Mouse (Mus musculus): ENCODE data around the gene Faf1. TPM values are rescaled to one million over a fixed set of nuclear protein-coding genes. Genes with fewer than 3 reads are reported as not detected.

Gene Faf1
- polyA plus RNA-seq, 1 experiment from 2014 or later: 33.9 TPM

DNA sequence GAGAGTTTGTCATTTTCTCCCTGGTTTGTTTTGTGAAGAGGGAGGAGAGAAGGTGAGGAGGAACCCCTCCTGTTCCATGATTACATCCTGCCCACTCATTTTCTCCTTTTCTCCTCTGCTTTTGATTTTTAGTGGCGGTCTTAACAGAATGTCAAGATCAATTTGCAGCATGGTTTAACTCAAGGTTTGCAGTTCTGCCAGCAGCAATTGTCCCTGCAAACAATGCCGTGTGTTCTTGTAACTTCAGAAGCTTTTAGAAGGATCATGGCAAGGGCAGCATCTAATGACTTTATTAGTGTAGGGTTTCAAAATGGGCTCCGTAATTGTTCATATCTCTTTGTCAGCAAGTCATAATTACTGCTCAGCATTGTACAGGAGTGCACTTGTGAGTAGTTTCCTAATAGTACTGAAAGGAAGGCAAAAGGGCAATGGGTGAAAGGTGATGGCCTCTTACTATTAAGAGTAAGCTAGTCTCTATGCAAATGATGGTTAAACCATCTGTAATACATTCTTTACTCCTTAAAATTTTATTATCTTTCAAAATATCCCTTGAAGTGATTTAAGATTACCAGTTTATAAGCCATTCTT lies 192.6 kb downstream of the Faf1 start:
- Histone ChIP-seq H3K4me3 (ENCODE audit: low read depth, low read length) (no peak overlapping the region), H3K9ac (ENCODE audit: low read length) (no peak overlapping the region), H3K27ac (replicated peaks; ENCODE audit: low read depth, low read length) (no peak overlapping the region), H3K36me3 (ENCODE audit: control insufficient read depth, insufficient read depth, low read length) (no peaks in the 10 kb centered on the region), H3K4me2 (ENCODE audit: low read depth, severe bottlenecking) (no peak overlapping the region), H3K4me1 (ENCODE audit: control insufficient read depth, insufficient read depth, low read length) (0 out of 2 replicates have a peak, but pooled peaks cover 2% of the 10 kb centered on the region), H3K9me3 (ENCODE audit: control insufficient read depth, low read length) (no peaks in the 10 kb centered on the region), H3K27me3 (ENCODE audit: control insufficient read depth, insufficient read depth, low read length) (no peaks in the 10 kb centered on the region)
- ATAC-seq (ENCODE audit: insufficient number of reproducible peaks, low FRiP score, low TSS enrichment, low read depth) (no peak), DNase-seq (ENCODE audit: low spot score) (no peak)
- WGBS: 17% methylated on average over 3 of the region's 3 CpGs

GRCm38 (mm10) chr4:109884333-109884732 lies 207.9 kb downstream of the Faf1 start:
- no peaks in the 10 kb centered on the region for H3K9me3 ChIP-seq (ENCODE audit: control insufficient read depth, low read length)
- ATAC-seq (ENCODE audit: insufficient number of reproducible peaks, low FRiP score, low TSS enrichment, low read depth) (peak; percentile 51; the same call in 1 of the 2 replicates), DNase-seq (ENCODE audit: low spot score) (no peak)
- H3K4me3 ChIP-seq (ENCODE audit: low read depth, low read length): no peak overlapping the region
- H3K36me3 ChIP-seq (ENCODE audit: control insufficient read depth, insufficient read depth, low read length): no peaks in the 10 kb centered on the region
- no peak overlapping the region for H3K27ac ChIP-seq (replicated peaks; ENCODE audit: low read depth, low read length)
- WGBS: 51% methylated on average over 4 of the region's 4 CpGs
- no peak overlapping the region for H3K4me2 ChIP-seq (ENCODE audit: low read depth, severe bottlenecking)
- H3K4me1 ChIP-seq (ENCODE audit: control insufficient read depth, insufficient read depth, low read length): peaks cover 4% of the 10 kb centered on the region; the same call in 1 of the 2 replicates
- no peaks in the 10 kb centered on the region for H3K27me3 ChIP-seq (ENCODE audit: control insufficient read depth, insufficient read depth, low read length)
- no peak overlapping the region for H3K9ac ChIP-seq (ENCODE audit: low read length)

DNA sequence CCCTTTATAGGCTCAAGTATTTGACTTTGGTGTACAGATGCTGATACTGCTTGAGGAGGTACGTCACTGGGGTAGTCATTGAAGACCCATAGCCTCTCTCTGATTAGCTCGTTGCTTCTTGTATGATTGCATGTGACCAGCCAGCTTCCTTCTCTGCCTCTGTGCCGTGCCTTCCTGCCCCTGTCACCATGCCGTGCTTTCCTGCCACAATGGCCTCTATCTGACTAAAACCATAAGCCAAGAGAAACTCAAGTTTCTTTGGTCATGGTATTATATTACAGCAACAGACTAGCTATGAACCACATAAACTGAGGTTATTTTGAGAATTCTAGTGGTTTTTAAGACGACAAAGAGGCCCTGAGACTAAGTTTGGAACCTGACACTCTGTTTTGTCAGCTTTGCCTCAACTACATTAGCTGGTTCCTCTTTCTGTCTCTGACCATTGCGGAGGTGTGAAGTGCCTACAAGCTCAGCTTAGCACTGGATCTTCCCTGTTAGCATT lies 211.5 kb downstream of the Faf1 start:
- ATAC-seq (ENCODE audit: insufficient number of reproducible peaks, low FRiP score, low TSS enrichment, low read depth): no peak
- Histone ChIP-seq H3K27me3 (ENCODE audit: control insufficient read depth, insufficient read depth, low read length) (no peaks in the 10 kb centered on the region), H3K27ac (replicated peaks; ENCODE audit: low read depth, low read length) (no peak overlapping the region), H3K36me3 (ENCODE audit: control insufficient read depth, insufficient read depth, low read length) (0 out of 2 replicates have a peak, but pooled peaks cover 2% of the 10 kb centered on the region), H3K4me2 (ENCODE audit: low read depth, severe bottlenecking) (no peak overlapping the region), H3K9ac (ENCODE audit: low read length) (no peak overlapping the region), H3K9me3 (ENCODE audit: control insufficient read depth, low read length) (no peaks in the 10 kb centered on the region), H3K4me1 (ENCODE audit: control insufficient read depth, insufficient read depth, low read length) (peaks cover 4% of the 10 kb centered on the region; the same call in 1 of the 2 replicates), H3K4me3 (ENCODE audit: low read depth, low read length) (no peak overlapping the region)
- DNase-seq (ENCODE audit: low spot score): no peak
- WGBS: 88% methylated on average over 6 of the region's 6 CpGs

GRCm38 (mm10) chr4:109897810-109898566 lies 221.6 kb downstream of the Faf1 start:
- WGBS: 91% methylated on average over 6 of the region's 6 CpGs
- Histone ChIP-seq H3K4me1 (ENCODE audit: control insufficient read depth, insufficient read depth, low read length) (no peaks in the 10 kb centered on the region), H3K4me2 (ENCODE audit: low read depth, severe bottlenecking) (no peak overlapping the region), H3K4me3 (ENCODE audit: low read depth, low read length) (no peak overlapping the region), H3K27ac (replicated peaks; ENCODE audit: low read depth, low read length) (no peak overlapping the region), H3K9ac (ENCODE audit: low read length) (no peak overlapping the region), H3K36me3 (ENCODE audit: control insufficient read depth, insufficient read depth, low read length) (no peaks in the 10 kb centered on the region), H3K9me3 (ENCODE audit: control insufficient read depth, low read length) (no peaks in the 10 kb centered on the region), H3K27me3 (ENCODE audit: control insufficient read depth, insufficient read depth, low read length) (no peaks in the 10 kb centered on the region)
- DNase-seq (ENCODE audit: low spot score): no peak
- no peak for ATAC-seq (ENCODE audit: insufficient number of reproducible peaks, low FRiP score, low TSS enrichment, low read depth)

DNA sequence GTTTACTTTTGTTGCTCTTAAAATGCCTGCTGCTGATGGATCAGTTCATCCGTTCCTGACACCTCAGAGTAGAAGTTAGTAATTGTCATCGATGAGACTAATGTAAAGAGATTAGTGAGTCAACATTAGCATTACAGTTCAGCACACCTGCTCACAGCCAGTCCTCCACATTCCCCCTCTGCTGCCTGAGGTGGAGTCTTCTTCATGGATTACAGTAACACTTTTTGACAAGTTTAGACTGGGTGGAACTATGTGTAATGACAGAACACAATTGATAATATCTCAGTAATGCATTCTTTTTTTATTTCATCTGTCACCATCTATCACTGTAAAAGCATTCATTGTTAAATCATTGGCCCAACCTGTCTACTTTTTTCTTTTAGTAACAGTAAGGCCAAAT lies 224.7 kb downstream of the Faf1 start:
- DNase-seq (ENCODE audit: low spot score) (no peak), ATAC-seq (ENCODE audit: insufficient number of reproducible peaks, low FRiP score, low TSS enrichment, low read depth) (no peak)
- Histone ChIP-seq H3K4me2 (ENCODE audit: low read depth, severe bottlenecking) (no peak overlapping the region), H3K4me3 (ENCODE audit: low read depth, low read length) (no peak overlapping the region), H3K9me3 (ENCODE audit: control insufficient read depth, low read length) (no peaks in the 10 kb centered on the region), H3K4me1 (ENCODE audit: control insufficient read depth, insufficient read depth, low read length) (no peaks in the 10 kb centered on the region), H3K36me3 (ENCODE audit: control insufficient read depth, insufficient read depth, low read length) (no peaks in the 10 kb centered on the region), H3K27ac (replicated peaks; ENCODE audit: low read depth, low read length) (no peak overlapping the region), H3K9ac (ENCODE audit: low read length) (no peak overlapping the region), H3K27me3 (ENCODE audit: control insufficient read depth, insufficient read depth, low read length) (no peaks in the 10 kb centered on the region)
- 84% methylated on average over 2 of the region's 2 CpGs for WGBS

- WGBS: 96% methylated on average over 3 of the region's 3 CpGs
Observed at GRCm38 (mm10) chr4:109904487-109904886, 228.1 kb downstream of the Faf1 start.

DNA sequence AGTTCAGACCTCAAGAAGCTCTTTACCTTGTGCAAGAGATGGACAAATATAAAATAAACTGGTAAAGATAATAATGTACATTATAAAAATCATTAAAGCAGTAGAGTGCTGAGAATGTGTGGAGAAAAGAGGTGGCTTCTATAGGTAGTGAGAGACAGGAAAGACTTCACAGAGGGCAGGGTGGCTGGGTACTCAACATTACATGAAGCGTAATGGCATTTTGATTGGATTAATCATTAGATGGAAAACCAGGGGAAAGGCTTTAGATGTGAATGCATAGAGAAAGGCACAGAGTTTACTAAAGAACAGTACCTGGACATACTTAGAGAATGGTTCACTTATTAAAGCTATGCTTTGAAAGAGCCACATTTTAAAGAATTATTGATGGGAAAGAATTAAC lies 252.7 kb downstream of the Faf1 start:
- no peaks in the 10 kb centered on the region for H3K9me3 ChIP-seq (ENCODE audit: control insufficient read depth, low read length)
- H3K4me2 ChIP-seq (ENCODE audit: low read depth, severe bottlenecking): no peak overlapping the region
- no peaks in the 10 kb centered on the region for H3K36me3 ChIP-seq (ENCODE audit: control insufficient read depth, insufficient read depth, low read length)
- no peak overlapping the region for H3K4me3 ChIP-seq (ENCODE audit: low read depth, low read length)
- H3K27ac ChIP-seq (replicated peaks; ENCODE audit: low read depth, low read length): no peak overlapping the region
- ATAC-seq (ENCODE audit: insufficient number of reproducible peaks, low FRiP score, low TSS enrichment, low read depth) (no peak), DNase-seq (ENCODE audit: low spot score) (no peak)
- 97% methylated on average over 1 of the region's 1 CpGs for WGBS
- H3K27me3 ChIP-seq (ENCODE audit: control insufficient read depth, insufficient read depth, low read length): no peaks in the 10 kb centered on the region
- no peak overlapping the region for H3K9ac ChIP-seq (ENCODE audit: low read length)
- H3K4me1 ChIP-seq (ENCODE audit: control insufficient read depth, insufficient read depth, low read length): no peaks in the 10 kb centered on the region

More at GRCm38 (mm10) chr4:109904487-109904886, 228.1 kb downstream of the Faf1 start:
- ATAC-seq (ENCODE audit: insufficient number of reproducible peaks, low FRiP score, low TSS enrichment, low read depth): no peak
- Histone ChIP-seq H3K27me3 (ENCODE audit: control insufficient read depth, insufficient read depth, low read length) (no peaks in the 10 kb centered on the region), H3K9ac (ENCODE audit: low read length) (no peak overlapping the region), H3K4me3 (ENCODE audit: low read depth, low read length) (no peak overlapping the region), H3K4me1 (ENCODE audit: control insufficient read depth, insufficient read depth, low read length) (no peaks in the 10 kb centered on the region), H3K36me3 (ENCODE audit: control insufficient read depth, insufficient read depth, low read length) (no peaks in the 10 kb centered on the region), H3K4me2 (ENCODE audit: low read depth, severe bottlenecking) (no peak overlapping the region), H3K27ac (replicated peaks; ENCODE audit: low read depth, low read length) (no peak overlapping the region), H3K9me3 (ENCODE audit: control insufficient read depth, low read length) (no peaks in the 10 kb centered on the region)
- no peak for DNase-seq (ENCODE audit: low spot score)

DNA sequence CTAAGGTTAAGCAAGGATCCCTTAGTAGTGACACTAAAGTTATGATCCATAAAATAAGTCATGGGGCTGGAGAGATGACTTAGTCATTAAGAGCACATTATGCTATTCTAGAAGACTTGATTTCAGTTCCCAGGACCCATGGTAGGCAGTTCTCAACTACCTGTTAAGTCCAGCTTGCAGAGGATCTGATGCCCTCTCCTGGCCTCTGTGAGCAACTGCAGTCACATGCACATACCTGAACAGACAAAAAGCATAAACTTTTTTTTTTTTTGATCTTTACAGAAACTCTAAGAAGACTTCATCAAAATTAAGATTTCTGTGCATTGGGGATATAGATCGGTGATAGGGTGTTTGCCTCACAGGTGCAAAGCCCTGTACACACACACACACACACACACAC lies 254.1 kb downstream of the Faf1 start:
- H3K4me3 ChIP-seq (ENCODE audit: low read depth, low read length): no peak overlapping the region
- 95% methylated on average over 1 of the region's 1 CpGs for WGBS
- H3K9ac ChIP-seq (ENCODE audit: low read length): no peak overlapping the region
- no peak overlapping the region for H3K4me2 ChIP-seq (ENCODE audit: low read depth, severe bottlenecking)
- DNase-seq (ENCODE audit: low spot score): no peak
- no peaks in the 10 kb centered on the region for H3K9me3 ChIP-seq (ENCODE audit: control insufficient read depth, low read length)
- H3K4me1 ChIP-seq (ENCODE audit: control insufficient read depth, insufficient read depth, low read length): no peaks in the 10 kb centered on the region
- H3K27me3 ChIP-seq (ENCODE audit: control insufficient read depth, insufficient read depth, low read length): no peaks in the 10 kb centered on the region
- H3K27ac ChIP-seq (replicated peaks; ENCODE audit: low read depth, low read length): no peak overlapping the region
- H3K36me3 ChIP-seq (ENCODE audit: control insufficient read depth, insufficient read depth, low read length): no peaks in the 10 kb centered on the region
- no peak for ATAC-seq (ENCODE audit: insufficient number of reproducible peaks, low FRiP score, low TSS enrichment, low read depth)
